Comparison of ENCODE assay signal across 8 mouse cellular contexts in the genomic region with DNA sequence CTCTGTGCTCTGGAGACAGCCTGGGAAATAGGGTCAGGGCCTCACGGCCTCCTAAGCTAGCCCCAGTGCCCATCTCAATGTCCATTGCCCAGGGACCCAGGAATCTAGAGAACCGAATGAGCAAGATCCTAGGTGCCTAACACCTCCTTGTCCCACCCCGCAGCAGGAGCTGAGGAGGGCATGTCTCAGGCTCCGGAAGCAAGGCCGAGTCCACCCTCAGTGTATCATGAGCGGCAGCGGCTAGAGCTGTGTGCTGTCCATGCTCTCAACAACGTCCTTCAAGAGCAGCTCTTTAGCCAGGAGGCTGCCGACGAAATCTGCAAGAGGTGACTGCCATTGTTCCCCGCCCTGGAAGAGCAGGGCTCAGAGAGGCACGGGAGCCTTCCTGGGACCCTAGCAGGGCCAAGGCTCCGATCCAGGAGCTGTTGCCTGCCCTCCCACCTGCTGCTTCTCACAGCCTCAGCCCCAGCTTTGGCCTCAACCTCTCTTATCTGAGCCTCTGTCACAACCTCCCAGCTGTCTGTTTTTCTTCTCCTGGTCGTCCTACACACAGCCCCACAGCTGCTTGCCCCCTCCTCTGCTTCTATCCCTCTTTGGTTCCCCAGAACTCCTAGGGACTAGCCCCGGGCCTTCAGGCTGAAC. TPM values are rescaled to one million over a fixed set of nuclear protein-coding genes. Genes with fewer than 3 reads are reported as not detected.
DNase-seq lines count a peak whose midpoint lies in the region; ATAC-seq and TF ChIP-seq lines count a peak whose summit lies in the region.

No protein-coding gene starts in this region.

- 49% methylated on average over 15 of the region's 15 CpGs for WGBS in forebrain, postnatal 0 days
- WGBS in liver, embryonic 15.5 days (ENCODE audit: insufficient replicate concordance): 44% methylated on average over 15 of the region's 15 CpGs

- DNase-seq in layer of hippocampus, adult 9-11 months: peak; percentile 18
- no peak for DNase-seq in layer of hippocampus, adult 18-20 months (ENCODE audit: low spot score in 2 of 2)
- peak; percentile 68 for DNase-seq in c-Kit-positive CD71-positive TER-119-positive erythroid progenitor cells, embryonic 14.5 days (ENCODE audit: low spot score)
- DNase-seq in forebrain, postnatal 0 days: no peak
- DNase-seq in retina, postnatal 1 day: no peak
- no peak for DNase-seq in left cerebral cortex, adult 9 months (ENCODE audit: low spot score in 2 of 2)
- no peak for DNase-seq in adrenal gland, adult 18-20 months (ENCODE audit: low spot score in 2 of 2)

- peaks cover 7% of the 10 kb centered on the region for H3K36me3 ChIP-seq in forebrain, postnatal 0 days (ENCODE audit: insufficient read depth)
- peaks cover 28% of the 10 kb centered on the region for H3K36me3 ChIP-seq in liver, embryonic 15.5 days (replicated peaks)

- ATAC-seq in forebrain, postnatal 0 days: no peak
- peak; percentile 10; the same call in 1 of the 2 replicates for ATAC-seq in liver, embryonic 15.5 days (ENCODE audit: insufficient read depth)

- TF ChIP-seq CTCF in forebrain, postnatal 0 days (IDR thresholded peaks at IDR 0.05; ENCODE audit: low read depth): no peak

- peak overlapping the region; percentile 50 for H3K4me3 ChIP-seq in forebrain, postnatal 0 days (ENCODE audit: low read depth, low read length)
- peak overlapping the region; percentile 82 for H3K4me3 ChIP-seq in liver, embryonic 15.5 days (replicated peaks)

- no peaks in the 10 kb centered on the region for H3K27me3 ChIP-seq in forebrain, postnatal 0 days (ENCODE audit: insufficient read depth, low read length)
- peaks cover 30% of the 10 kb centered on the region for H3K27me3 ChIP-seq in liver, embryonic 15.5 days

- H3K9ac ChIP-seq in forebrain, postnatal 0 days: peak overlapping the region; percentile 56
- H3K9ac ChIP-seq in liver, embryonic 15.5 days: peak overlapping the region; percentile 84

- H3K9me3 ChIP-seq in forebrain, postnatal 0 days (ENCODE audit: low read length): no peaks in the 10 kb centered on the region
- H3K9me3 ChIP-seq in liver, embryonic 15.5 days (replicated peaks): no peaks in the 10 kb centered on the region

- peaks cover 28% of the 10 kb centered on the region for H3K4me1 ChIP-seq in forebrain, postnatal 0 days (ENCODE audit: insufficient read depth)
- H3K4me1 ChIP-seq in liver, embryonic 15.5 days (replicated peaks): peaks cover 94% of the 10 kb centered on the region

- peak overlapping the region; percentile 89 for H3K27ac ChIP-seq in forebrain, postnatal 0 days (ENCODE audit: low read depth, low read length)
- H3K27ac ChIP-seq in liver, embryonic 15.5 days (replicated peaks): peak overlapping the region; percentile 93

- H3K4me2 ChIP-seq in forebrain, postnatal 0 days (ENCODE audit: low read depth): peak overlapping the region; percentile 57
- H3K4me2 ChIP-seq in liver, embryonic 15.5 days: peak overlapping the region; percentile 84

RNA-seq across cellular contexts. Expression of gene Josd2, which starts 1.0 kb away (rescaled TPM):
- 100 to 1,000 TPM in 1 of 2 experiments, 10 to 100 TPM in 1; 86.1 to 100 TPM for total RNA-seq in layer of hippocampus, adult 18-20 months (2021)
- total RNA-seq in forebrain, postnatal 0 days (2014; rRNA removed): 27.6 and 39.3 TPM in 2 replicates
- polyA plus RNA-seq in forebrain, postnatal 0 days (2015; fragmentation: Nextera tagmentation; extraction: Ambion mirVana): 28.6 and 31.7 TPM in 2 replicates
- 175 and 198 TPM in 2 replicates for polyA plus RNA-seq in liver, embryonic 15.5 days (2015; fragmentation: Nextera tagmentation; extraction: Ambion mirVana)
- 10 to 100 TPM; 40.0 to 42.6 TPM for total RNA-seq in adrenal gland, adult 18-20 months (2021)

RNA-seq across cellular contexts. Expression of gene Aspdh, which starts 3.6 kb away (rescaled TPM):
- total RNA-seq in layer of hippocampus, adult 18-20 months (2021): 10 to 100 TPM; 13.0 TPM
- 4.4 and 20.3 TPM in 2 replicates for total RNA-seq in forebrain, postnatal 0 days (2014; rRNA removed)
- polyA plus RNA-seq in forebrain, postnatal 0 days (2015; fragmentation: Nextera tagmentation; extraction: Ambion mirVana): 1.6 and 2.2 TPM in 2 replicates
- 14.3 and 17.3 TPM in 2 replicates for polyA plus RNA-seq in liver, embryonic 15.5 days (2015; fragmentation: Nextera tagmentation; extraction: Ambion mirVana)
- total RNA-seq in adrenal gland, adult 18-20 months (2021): not detected

RNA-seq across cellular contexts. Expression of gene Emc10, which starts 27.6 kb away (rescaled TPM):
- 100 to 1,000 TPM; 235 to 245 TPM for total RNA-seq in layer of hippocampus, adult 18-20 months (2021)
- total RNA-seq in forebrain, postnatal 0 days (2014; rRNA removed): 212 and 238 TPM in 2 replicates
- polyA plus RNA-seq in forebrain, postnatal 0 days (2015; fragmentation: Nextera tagmentation; extraction: Ambion mirVana): 168 and 171 TPM in 2 replicates
- polyA plus RNA-seq in liver, embryonic 15.5 days (2015; fragmentation: Nextera tagmentation; extraction: Ambion mirVana): 45.9 and 55.4 TPM in 2 replicates
- total RNA-seq in adrenal gland, adult 18-20 months (2021): 100 to 1,000 TPM in 1 of 2 experiments, 10 to 100 TPM in 1; 95.4 to 101 TPM

RNA-seq across cellular contexts. Expression of gene Fam71e1, which starts 27.6 kb away (rescaled TPM):
- 10 to 100 TPM; 16.2 to 17.6 TPM for total RNA-seq in layer of hippocampus, adult 18-20 months (2021)
- total RNA-seq in forebrain, postnatal 0 days (2014; rRNA removed): 21.1 and 22.0 TPM in 2 replicates
- 23.1 and 27.2 TPM in 2 replicates for polyA plus RNA-seq in forebrain, postnatal 0 days (2015; fragmentation: Nextera tagmentation; extraction: Ambion mirVana)
- 1.7 and 2.0 TPM in 2 replicates for polyA plus RNA-seq in liver, embryonic 15.5 days (2015; fragmentation: Nextera tagmentation; extraction: Ambion mirVana)
- 1 to 10 TPM; 5.6 to 8.9 TPM for total RNA-seq in adrenal gland, adult 18-20 months (2021)

RNA-seq across cellular contexts. Expression of gene Lrrc4b, which starts 39.9 kb away (rescaled TPM):
- 100 to 1,000 TPM; 336 to 349 TPM for total RNA-seq in layer of hippocampus, adult 18-20 months (2021)
- 347 and 391 TPM in 2 replicates for total RNA-seq in forebrain, postnatal 0 days (2014; rRNA removed)
- 19.5 and 22.2 TPM in 2 replicates for polyA plus RNA-seq in forebrain, postnatal 0 days (2015; fragmentation: Nextera tagmentation; extraction: Ambion mirVana)
- 0.03 TPM in 1 of 2 replicates, not detected in the other for polyA plus RNA-seq in liver, embryonic 15.5 days (2015; fragmentation: Nextera tagmentation; extraction: Ambion mirVana)
- 1 to 10 TPM; 5.0 to 7.3 TPM for total RNA-seq in adrenal gland, adult 18-20 months (2021)

Comparison
In these comparisons a context has a peak if more than half of its experiments do, and no peak if none do; other contexts are left out.
1. DNase-seq: peak in layer of hippocampus, adult 9-11 months (single experiment) and c-Kit-positive CD71-positive TER-119-positive erythroid progenitor cells, embryonic 14.5 days (single experiment); none in layer of hippocampus, adult 18-20 months (0 of 2), forebrain, postnatal 0 days (single experiment), retina, postnatal 1 day (single experiment), left cerebral cortex, adult 9 months (0 of 2) and adrenal gland, adult 18-20 months (0 of 2).